Mouse (Mus musculus) heart, postnatal 0 days (tissue): ENCODE data around the gene Pcbp3.

Experiments used
- CTCF ChIP-seq: IDR thresholded peaks from 2 replicates; pipeline ENCODE4 v1.5.1; 2016; ENCODE audit warnings: antibody characterized with exemption, control low read depth, low read depth
- EP300 ChIP-seq: IDR thresholded peaks from 2 replicates; pipeline ENCODE4 v1.6.1; 2016; ENCODE audit warnings: antibody characterized with exemption, low read depth

DNA sequence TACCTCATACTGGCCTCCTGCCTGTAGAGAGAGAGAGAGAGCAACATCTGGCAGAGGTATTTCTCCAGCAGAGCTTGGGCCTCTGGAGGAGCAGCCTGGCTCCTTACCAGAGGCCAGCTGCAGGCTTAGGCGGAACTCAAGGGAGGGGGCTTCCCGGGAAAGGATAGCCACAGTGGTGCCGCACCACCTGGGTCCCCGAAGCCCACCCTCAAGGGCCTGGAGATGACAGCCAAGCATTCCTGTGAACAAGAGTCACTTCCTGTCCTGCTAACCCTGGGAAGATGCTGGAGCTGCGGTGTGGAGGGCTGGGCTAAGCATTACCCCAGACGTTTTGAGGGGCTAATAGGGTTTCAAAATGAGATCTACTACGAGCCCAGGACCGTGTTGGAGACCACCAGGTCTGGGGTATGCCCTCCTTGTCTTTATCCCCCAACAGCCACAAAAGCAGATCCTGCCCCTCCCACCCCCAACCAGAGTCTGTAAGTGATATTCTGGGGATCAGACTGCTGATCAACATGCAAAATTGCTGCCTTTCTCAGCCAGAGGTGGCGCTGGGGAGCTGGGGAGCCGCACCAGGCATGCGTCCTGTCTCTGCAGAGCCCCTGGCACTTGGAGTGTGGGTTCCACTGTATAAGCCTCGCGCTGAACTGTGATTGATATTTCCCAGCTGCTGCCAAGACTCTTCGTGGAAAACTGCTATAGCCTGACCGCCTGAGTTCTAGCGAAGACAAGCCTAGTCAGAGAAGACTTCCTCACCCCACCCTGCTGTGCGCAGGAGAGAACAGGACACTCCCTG is 228.6 kb downstream of the Pcbp3 start:
- peak; percentile 67 for TF ChIP-seq CTCF
- TF ChIP-seq EP300, result 0 out of 2 replicates have a peak, but pooled peaks have one; percentile 13
